Mouse (Mus musculus) forebrain, embryonic 14.5 days (tissue): Measurements from ENCODE around the gene Gm4737. TPM values are rescaled to one million over a fixed set of nuclear protein-coding genes. Genes with fewer than 3 reads are reported as not detected.

ENCODE experiments used
- ATAC-seq: fragments of 200-750 bp; cut with Nextera tagmentation; 2 replicates; pipeline ENCODE4 v1.8.0; 2017; ENCODE audit warnings: mild to moderate bottlenecking, moderate library complexity
- DNase-seq: peaks from one replicate; pipeline ENCODE4 v3.0.0-alpha.2; 2015; ENCODE audit warnings: low spot score
- H3K27ac ChIP-seq: fragments of 300-500 bp; sonication (generic); 2 replicates; pipeline ENCODE4 v1.5.1; 2014; ENCODE audit warnings: low read depth, mild to moderate bottlenecking, control low read depth, low read length, moderate library complexity
- H3K27me3 ChIP-seq: fragments of 300-500 bp; sonication (generic); replicated peaks from 2 replicates; pipeline ENCODE4 v1.6.1; 2014; ENCODE audit warnings: low read length, control low read depth, mixed read lengths; ENCODE audit not compliant: control insufficient read depth, insufficient read depth
- H3K36me3 ChIP-seq: fragments of 300-500 bp; sonication (generic); 2 replicates; pipeline ENCODE4 v1.6.1; 2014; ENCODE audit warnings: low read length, control low read depth; ENCODE audit not compliant: control insufficient read depth, insufficient read depth
- H3K4me1 ChIP-seq: fragments of 300-500 bp; sonication (generic); 2 replicates; pipeline ENCODE4 v1.6.1; 2014; ENCODE audit warnings: antibody characterized with exemption, low read length, control low read depth; ENCODE audit not compliant: control insufficient read depth, insufficient read depth
- H3K4me2 ChIP-seq: fragments of 300-500 bp; sonication (generic); 2 replicates; pipeline ENCODE4 v1.6.1; 2014; ENCODE audit warnings: mild to moderate bottlenecking, control low read depth, low read length
- H3K4me3 ChIP-seq: fragments of 300-500 bp; sonication (generic); 2 replicates; pipeline ENCODE4 v1.5.1; 2014; ENCODE audit warnings: low read depth, low read length, control low read depth
- H3K9ac ChIP-seq: fragments of 300-500 bp; sonication (generic); 2 replicates; pipeline ENCODE4 v1.6.1; 2014; ENCODE audit warnings: mild to moderate bottlenecking, low read length, control low read depth, moderate library complexity
- H3K9me3 ChIP-seq: fragments of 300-500 bp; sonication (generic); replicated peaks from 2 replicates; pipeline ENCODE4 v1.6.1; 2016; ENCODE audit warnings: low read length, control low read depth, mixed read lengths; ENCODE audit not compliant: control insufficient read depth
- WGBS: fragments of 180-500 bp; shearing (Covaris S2); extraction: QIAGEN DNeasy Blood & Tissue Kit; methylation state at CpG from one replicate; pipeline ENCODE4 v1.1.7; 2014; 5-methylcytosine and 5-hydroxymethylcytosine counted together
- polyA plus RNA-seq: library from polyadenylated mRNA; unstranded; fragments of >200 nt; fragmentation: Nextera tagmentation; extraction: Ambion mirVana; gene quantifications from 2 replicates; pipeline ENCODE4 v1.2.1, GENCODE M21; 2014

The Gm4737 gene
- polyA plus RNA-seq, 1 experiment from 2014 or later = 2.0 TPM

DNA sequence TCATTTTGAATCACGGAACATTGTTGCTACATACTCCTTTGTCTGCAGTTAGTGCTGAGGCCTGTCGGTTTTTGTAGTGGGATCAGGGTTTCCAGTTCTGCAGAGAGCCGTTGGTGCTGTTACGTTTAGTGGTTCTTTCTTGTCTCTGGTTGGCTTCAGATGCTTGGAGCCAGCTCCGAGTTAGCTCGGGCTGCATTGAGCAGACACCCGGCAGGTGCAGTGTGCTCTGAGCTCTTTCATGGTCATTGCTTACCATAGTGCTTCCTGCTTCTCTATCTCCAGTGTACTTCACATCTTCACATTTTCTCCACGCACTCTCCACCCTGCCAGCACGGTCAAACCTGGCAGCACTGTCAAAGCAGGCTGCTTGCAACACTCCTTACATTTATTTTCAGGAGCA is 50.4 kb downstream of the Gm4737 start:
- H3K9ac ChIP-seq = no peak overlapping the region
- no peaks in the 10 kb centered on the region for H3K27me3 ChIP-seq
- ATAC-seq (no peak), DNase-seq (no peak)
- H3K9me3 ChIP-seq = no peaks in the 10 kb centered on the region
- WGBS = 81% methylated on average over 9 of the region's 9 CpGs
- H3K4me2 ChIP-seq = no peak overlapping the region
- no peaks in the 10 kb centered on the region for H3K36me3 ChIP-seq
- no peak overlapping the region for H3K27ac ChIP-seq
- H3K4me1 ChIP-seq = no peaks in the 10 kb centered on the region
- H3K4me3 ChIP-seq = no peak overlapping the region

Other genes with a start within 250 kb of the Gm4737 start
- 6.5 and 7.6 TPM in 2 replicates for gene Phldb2, start 201.5 kb downstream of the Gm4737 start, polyA plus RNA-seq
- 10.3 and 10.6 TPM in 2 replicates for gene Plcxd2, start 144.9 kb downstream of the Gm4737 start, polyA plus RNA-seq
- 0.10 TPM in 1 of 2 replicates, not detected in the other for gene Cd96, start 34.8 kb downstream of the Gm4737 start, polyA plus RNA-seq